Mouse (Mus musculus): ENCODE results near the gene Slc35e3. TPM values are rescaled to one million over a fixed set of nuclear protein-coding genes. Genes with fewer than 3 reads are reported as not detected.

Slc35e3 gene
- polyA plus RNA-seq, 1 experiment from 2014 or later: 25.1 TPM

GRCm38 (mm10) chr10:117766111-117766895 is 20.1 kb upstream of the Slc35e3 start:
- H3K9me3 ChIP-seq: no peaks in the 10 kb centered on the region
- H3K36me3 ChIP-seq: peaks cover 79% of the 10 kb centered on the region
- WGBS: 89% methylated on average over 16 of the region's 16 CpGs
- H3K27ac ChIP-seq: no peak overlapping the region
- no peak overlapping the region for H3K4me3 ChIP-seq
- H3K9ac ChIP-seq: no peak overlapping the region
- ATAC-seq (ENCODE audit: insufficient number of reproducible peaks, low FRiP score, low TSS enrichment, low read depth): no peak
- H3K4me2 ChIP-seq: no peak overlapping the region
- H3K27me3 ChIP-seq: no peaks in the 10 kb centered on the region
- no peaks in the 10 kb centered on the region for H3K4me1 ChIP-seq

GRCm38 (mm10) chr10:117765116-117765894 is 19.1 kb upstream of the Slc35e3 start:
- Histone ChIP-seq H3K9me3 (no peaks in the 10 kb centered on the region), H3K27me3 (no peaks in the 10 kb centered on the region), H3K27ac (no peak overlapping the region), H3K4me3 (no peak overlapping the region), H3K4me2 (no peak overlapping the region), H3K9ac (no peak overlapping the region), H3K36me3 (peaks cover 79% of the 10 kb centered on the region), H3K4me1 (no peaks in the 10 kb centered on the region)
- WGBS: 92% methylated on average over 11 of the region's 11 CpGs
- ATAC-seq (ENCODE audit: insufficient number of reproducible peaks, low FRiP score, low TSS enrichment, low read depth): no peak

GRCm38 (mm10) chr10:117764598-117764997 is 18.4 kb upstream of the Slc35e3 start:
- Histone ChIP-seq H3K27me3 (no peaks in the 10 kb centered on the region), H3K9me3 (no peaks in the 10 kb centered on the region), H3K9ac (no peak overlapping the region), H3K4me2 (no peak overlapping the region), H3K27ac (no peak overlapping the region), H3K4me3 (no peak overlapping the region), H3K4me1 (no peaks in the 10 kb centered on the region), H3K36me3 (peaks cover 79% of the 10 kb centered on the region)
- WGBS: 92% methylated on average over 6 of the region's 6 CpGs
- no peak for ATAC-seq (ENCODE audit: insufficient number of reproducible peaks, low FRiP score, low TSS enrichment, low read depth)

GRCm38 (mm10) chr10:117763588-117764190 is 17.5 kb upstream of the Slc35e3 start:
- no peak for ATAC-seq (ENCODE audit: insufficient number of reproducible peaks, low FRiP score, low TSS enrichment, low read depth)
- H3K36me3 ChIP-seq: peaks cover 85% of the 10 kb centered on the region
- H3K9ac ChIP-seq: no peak overlapping the region
- H3K4me3 ChIP-seq: no peak overlapping the region
- H3K9me3 ChIP-seq: no peaks in the 10 kb centered on the region
- no peak overlapping the region for H3K27ac ChIP-seq
- 95% methylated on average over 16 of the region's 16 CpGs for WGBS
- no peak overlapping the region for H3K4me2 ChIP-seq
- no peaks in the 10 kb centered on the region for H3K4me1 ChIP-seq
- no peaks in the 10 kb centered on the region for H3K27me3 ChIP-seq

- no peak for ATAC-seq (ENCODE audit: insufficient number of reproducible peaks, low FRiP score, low TSS enrichment, low read depth)
- 96% methylated on average over 12 of the region's 12 CpGs for WGBS
Observed at GRCm38 (mm10) chr10:117762966-117763365, 16.8 kb upstream of the Slc35e3 start.

GRCm38 (mm10) chr10:117762281-117762830 is 16.2 kb upstream of the Slc35e3 start:
- no peak overlapping the region for H3K4me3 ChIP-seq
- H3K27me3 ChIP-seq: no peaks in the 10 kb centered on the region
- H3K4me2 ChIP-seq: no peak overlapping the region
- no peak overlapping the region for H3K27ac ChIP-seq
- no peaks in the 10 kb centered on the region for H3K9me3 ChIP-seq
- no peak for ATAC-seq (ENCODE audit: insufficient number of reproducible peaks, low FRiP score, low TSS enrichment, low read depth)
- peaks cover 86% of the 10 kb centered on the region for H3K36me3 ChIP-seq
- H3K4me1 ChIP-seq: no peaks in the 10 kb centered on the region
- WGBS: 94% methylated on average over 2 of the region's 2 CpGs
- no peak overlapping the region for H3K9ac ChIP-seq

More at GRCm38 (mm10) chr10:117762966-117763365, 16.8 kb upstream of the Slc35e3 start:
- Histone ChIP-seq H3K27me3 (no peaks in the 10 kb centered on the region), H3K4me3 (no peak overlapping the region), H3K9ac (no peak overlapping the region), H3K36me3 (peaks cover 85% of the 10 kb centered on the region), H3K4me1 (no peaks in the 10 kb centered on the region), H3K9me3 (no peaks in the 10 kb centered on the region), H3K4me2 (no peak overlapping the region), H3K27ac (no peak overlapping the region)

- no peak for ATAC-seq (ENCODE audit: insufficient number of reproducible peaks, low FRiP score, low TSS enrichment, low read depth)
- peaks cover 90% of the 10 kb centered on the region for H3K36me3 ChIP-seq
- 89% methylated on average over 6 of the region's 6 CpGs for WGBS
Observed at GRCm38 (mm10) chr10:117761551-117761950, 15.4 kb upstream of the Slc35e3 start.

GRCm38 (mm10) chr10:117760831-117761335 is 14.7 kb upstream of the Slc35e3 start:
- no peak for ATAC-seq (ENCODE audit: insufficient number of reproducible peaks, low FRiP score, low TSS enrichment, low read depth)
- H3K9me3 ChIP-seq: no peaks in the 10 kb centered on the region
- WGBS: 91% methylated on average over 9 of the region's 9 CpGs

More at GRCm38 (mm10) chr10:117761551-117761950, 15.4 kb upstream of the Slc35e3 start:
- Histone ChIP-seq H3K27ac (no peak overlapping the region), H3K27me3 (no peaks in the 10 kb centered on the region), H3K4me2 (no peak overlapping the region), H3K9ac (no peak overlapping the region), H3K4me3 (no peak overlapping the region), H3K4me1 (no peaks in the 10 kb centered on the region), H3K9me3 (no peaks in the 10 kb centered on the region)

GRCm38 (mm10) chr10:117759844-117760630 is 13.9 kb upstream of the Slc35e3 start:
- H3K9ac ChIP-seq: no peak overlapping the region
- H3K4me2 ChIP-seq: no peak overlapping the region
- peaks cover 90% of the 10 kb centered on the region for H3K36me3 ChIP-seq
- no peaks in the 10 kb centered on the region for H3K27me3 ChIP-seq
- WGBS: 96% methylated on average over 10 of the region's 10 CpGs
- no peaks in the 10 kb centered on the region for H3K4me1 ChIP-seq
- no peak overlapping the region for H3K4me3 ChIP-seq
- no peak overlapping the region for H3K27ac ChIP-seq
- no peaks in the 10 kb centered on the region for H3K9me3 ChIP-seq
- ATAC-seq (ENCODE audit: insufficient number of reproducible peaks, low FRiP score, low TSS enrichment, low read depth): no peak

More at GRCm38 (mm10) chr10:117760831-117761335, 14.7 kb upstream of the Slc35e3 start:
- Histone ChIP-seq H3K36me3 (peaks cover 90% of the 10 kb centered on the region), H3K4me2 (no peak overlapping the region), H3K9ac (no peak overlapping the region), H3K27me3 (no peaks in the 10 kb centered on the region), H3K4me1 (no peaks in the 10 kb centered on the region), H3K27ac (no peak overlapping the region), H3K4me3 (no peak overlapping the region)

- 90% methylated on average over 18 of the region's 18 CpGs for WGBS
- Histone ChIP-seq H3K27ac (no peak overlapping the region), H3K27me3 (no peaks in the 10 kb centered on the region), H3K4me3 (no peak overlapping the region), H3K4me2 (no peak overlapping the region), H3K4me1 (no peaks in the 10 kb centered on the region), H3K9me3 (no peaks in the 10 kb centered on the region), H3K9ac (no peak overlapping the region), H3K36me3 (peaks cover 90% of the 10 kb centered on the region)
- no peak for ATAC-seq (ENCODE audit: insufficient number of reproducible peaks, low FRiP score, low TSS enrichment, low read depth)
Observed at GRCm38 (mm10) chr10:117758749-117759727, 12.9 kb upstream of the Slc35e3 start.

Measured in limb, embryonic 15.5 days (tissue).